Mouse (Mus musculus): ENCODE results near the gene Atp5e. TPM values are rescaled to one million over a fixed set of nuclear protein-coding genes. Genes with fewer than 3 reads are reported as not detected.
A peak's percentile ranks its signal among the peaks of the same experiment; 100 is the strongest.

Atp5e gene
- total and polyA plus RNA-seq, 3 experiments, result 1,190 to 1,687 (median 1,426) TPM

GRCm38 (mm10) chr2:174446492-174446891 is 17.4 kb downstream of the Atp5e start:
- WGBS, result 68% methylated on average over 7 of the region's 7 CpGs
- intact Hi-C loops (cut with DNase I), result no loop called here
- no peaks in the 10 kb centered on the region for H3K36me3 ChIP-seq (ENCODE audit: control insufficient read depth, insufficient read depth, low read length)
- no peak overlapping the region for H3K4me3 ChIP-seq
- H3K79me2 ChIP-seq (replicated peaks; ENCODE audit: control insufficient read depth, insufficient read depth, low read length), result no peaks in the 10 kb centered on the region
- no peak overlapping the region for H3K9ac ChIP-seq (ENCODE audit: low read depth, low read length)
- no peaks in the 10 kb centered on the region; the same call in none of the 2 replicates for H3K4me1 ChIP-seq (ENCODE audit: control insufficient read depth, insufficient read depth, low read length)
- TF ChIP-seq CTCF (IDR thresholded peaks at IDR 0.05) (no peak), EP300 (IDR thresholded peaks at IDR 0.05; ENCODE audit: insufficient read depth, low read depth, low read length) (no peak), POLR2A (IDR thresholded peaks at IDR 0.05; ENCODE audit: insufficient read depth, low read depth, low read length) (no peak)
- DNase-seq, result no peak
- H3K27me3 ChIP-seq (ENCODE audit: control insufficient read depth, insufficient read depth, low read length), result no peaks in the 10 kb centered on the region
- H3K27ac ChIP-seq, result no peak overlapping the region

- WGBS, result 82% methylated on average over 6 of the region's 6 CpGs
- no peak for DNase-seq
- H3K4me3 ChIP-seq, result no peak overlapping the region
- intact Hi-C loops (cut with DNase I), result no loop called here
- no peaks in the 10 kb centered on the region for H3K79me2 ChIP-seq (replicated peaks; ENCODE audit: control insufficient read depth, insufficient read depth, low read length)
- no peaks in the 10 kb centered on the region for H3K27me3 ChIP-seq (ENCODE audit: control insufficient read depth, insufficient read depth, low read length)
- no peaks in the 10 kb centered on the region for H3K36me3 ChIP-seq (ENCODE audit: control insufficient read depth, insufficient read depth, low read length)
- no peak for TF ChIP-seq EP300 (IDR thresholded peaks at IDR 0.05; ENCODE audit: insufficient read depth, low read depth, low read length)
- TF ChIP-seq POLR2A (IDR thresholded peaks at IDR 0.05; ENCODE audit: insufficient read depth, low read depth, low read length), result no peak
- no peak for TF ChIP-seq CTCF (IDR thresholded peaks at IDR 0.05)
- H3K9ac ChIP-seq (ENCODE audit: low read depth, low read length), result no peak overlapping the region
- H3K4me1 ChIP-seq (ENCODE audit: control insufficient read depth, insufficient read depth, low read length), result no peaks in the 10 kb centered on the region; the same call in none of the 2 replicates
- H3K27ac ChIP-seq, result no peak overlapping the region
These were observed 18.9 kb downstream of the Atp5e start for GRCm38 (mm10) chr2:174445018-174445417.

GRCm38 (mm10) chr2:174444359-174444758 is 19.5 kb downstream of the Atp5e start:
- Histone ChIP-seq H3K4me3 (no peak overlapping the region), H3K79me2 (replicated peaks; ENCODE audit: control insufficient read depth, insufficient read depth, low read length) (no peaks in the 10 kb centered on the region), H3K4me1 (ENCODE audit: control insufficient read depth, insufficient read depth, low read length) (no peaks in the 10 kb centered on the region; the same call in none of the 2 replicates), H3K27ac (no peak overlapping the region), H3K36me3 (ENCODE audit: control insufficient read depth, insufficient read depth, low read length) (no peaks in the 10 kb centered on the region), H3K9ac (ENCODE audit: low read depth, low read length) (no peak overlapping the region), H3K27me3 (ENCODE audit: control insufficient read depth, insufficient read depth, low read length) (no peaks in the 10 kb centered on the region)
- intact Hi-C loops (cut with DNase I), result no loop called here
- DNase-seq, result no peak
- no peak for TF ChIP-seq EP300 (IDR thresholded peaks at IDR 0.05; ENCODE audit: insufficient read depth, low read depth, low read length)
- no peak for TF ChIP-seq CTCF (IDR thresholded peaks at IDR 0.05)
- TF ChIP-seq POLR2A (IDR thresholded peaks at IDR 0.05; ENCODE audit: insufficient read depth, low read depth, low read length), result no peak
- 78% methylated on average over 7 of the region's 7 CpGs for WGBS

GRCm38 (mm10) chr2:174443046-174443445 is 20.9 kb downstream of the Atp5e start:
- intact Hi-C loops (cut with DNase I), result no loop called here
- no peak overlapping the region for H3K4me3 ChIP-seq
- H3K27ac ChIP-seq, result no peak overlapping the region
- no peaks in the 10 kb centered on the region for H3K36me3 ChIP-seq (ENCODE audit: control insufficient read depth, insufficient read depth, low read length)
- no peak for DNase-seq
- H3K27me3 ChIP-seq (ENCODE audit: control insufficient read depth, insufficient read depth, low read length), result no peaks in the 10 kb centered on the region
- no peaks in the 10 kb centered on the region for H3K79me2 ChIP-seq (replicated peaks; ENCODE audit: control insufficient read depth, insufficient read depth, low read length)
- WGBS, result 32% methylated on average over 2 of the region's 2 CpGs
- TF ChIP-seq CTCF (IDR thresholded peaks at IDR 0.05), result no peak
- TF ChIP-seq EP300 (IDR thresholded peaks at IDR 0.05; ENCODE audit: insufficient read depth, low read depth, low read length), result no peak
- no peak for TF ChIP-seq POLR2A (IDR thresholded peaks at IDR 0.05; ENCODE audit: insufficient read depth, low read depth, low read length)
- peaks cover 2% of the 10 kb centered on the region for H3K4me1 ChIP-seq (ENCODE audit: control insufficient read depth, insufficient read depth, low read length)
- H3K9ac ChIP-seq (ENCODE audit: low read depth, low read length), result no peak overlapping the region

- TF ChIP-seq CTCF (IDR thresholded peaks at IDR 0.05) (no peak), EP300 (IDR thresholded peaks at IDR 0.05; ENCODE audit: insufficient read depth, low read depth, low read length) (no peak), POLR2A (IDR thresholded peaks at IDR 0.05; ENCODE audit: insufficient read depth, low read depth, low read length) (no peak)
- WGBS, result 34% methylated on average over 9 of the region's 9 CpGs
- Histone ChIP-seq H3K27ac (peak overlapping the region; percentile 23; the same call in 1 of the 2 replicates), H3K4me3 (no peak overlapping the region), H3K36me3 (ENCODE audit: control insufficient read depth, insufficient read depth, low read length) (no peaks in the 10 kb centered on the region), H3K4me1 (ENCODE audit: control insufficient read depth, insufficient read depth, low read length) (peaks cover 3% of the 10 kb centered on the region), H3K9ac (ENCODE audit: low read depth, low read length) (no peak overlapping the region), H3K27me3 (ENCODE audit: control insufficient read depth, insufficient read depth, low read length) (no peaks in the 10 kb centered on the region), H3K79me2 (replicated peaks; ENCODE audit: control insufficient read depth, insufficient read depth, low read length) (no peaks in the 10 kb centered on the region)
- intact Hi-C loops (cut with DNase I), result no loop called here
- peak in 1 of 2 experiments; percentile 25 for DNase-seq
These were observed 21.4 kb downstream of the Atp5e start for GRCm38 (mm10) chr2:174442460-174442859.

DNA sequence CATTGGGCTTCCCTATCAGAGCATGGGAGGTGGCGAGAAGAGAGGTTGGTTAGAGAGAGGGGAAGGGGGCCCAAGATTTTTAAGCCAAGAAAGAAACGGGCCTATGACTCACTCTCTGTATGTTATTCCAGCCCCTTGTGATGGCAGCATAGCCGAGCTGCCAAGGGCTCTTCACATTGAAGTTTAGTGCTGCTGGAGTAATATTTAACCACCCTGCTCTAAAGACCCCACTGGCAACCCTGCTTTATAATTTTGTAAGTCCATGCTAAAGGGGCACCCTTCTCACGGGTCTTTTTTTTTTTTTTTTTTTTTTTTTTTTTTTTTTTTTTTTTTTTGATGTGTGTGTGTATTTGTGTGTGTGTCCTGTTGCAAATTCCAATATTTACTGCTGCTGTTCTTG is 22.0 kb downstream of the Atp5e start:
- no peak overlapping the region for H3K27ac ChIP-seq
- no peak for DNase-seq
- no peaks in the 10 kb centered on the region for H3K79me2 ChIP-seq (replicated peaks; ENCODE audit: control insufficient read depth, insufficient read depth, low read length)
- TF ChIP-seq EP300 (IDR thresholded peaks at IDR 0.05; ENCODE audit: insufficient read depth, low read depth, low read length), result no peak
- no peak for TF ChIP-seq CTCF (IDR thresholded peaks at IDR 0.05)
- no peak for TF ChIP-seq POLR2A (IDR thresholded peaks at IDR 0.05; ENCODE audit: insufficient read depth, low read depth, low read length)
- H3K9ac ChIP-seq (ENCODE audit: low read depth, low read length), result no peak overlapping the region
- no peaks in the 10 kb centered on the region for H3K36me3 ChIP-seq (ENCODE audit: control insufficient read depth, insufficient read depth, low read length)
- intact Hi-C loops (cut with DNase I), result no loop called here
- peaks cover 5% of the 10 kb centered on the region for H3K4me1 ChIP-seq (ENCODE audit: control insufficient read depth, insufficient read depth, low read length)
- no peaks in the 10 kb centered on the region for H3K27me3 ChIP-seq (ENCODE audit: control insufficient read depth, insufficient read depth, low read length)
- H3K4me3 ChIP-seq, result no peak overlapping the region
- 67% methylated on average over 4 of the region's 4 CpGs for WGBS

All from heart, adult 2 months (tissue).